Mouse (Mus musculus): ENCODE measurements around the gene Pde3a. TPM values are rescaled to one million over a fixed set of nuclear protein-coding genes. Genes with fewer than 3 reads are reported as not detected.

The Pde3a gene
- polyA plus RNA-seq, 1 experiment from 2014 or later: 1.0 TPM

GRCm38 (mm10) chr6:141367037-141367436, 118.0 kb downstream of the Pde3a start:
- WGBS (ENCODE audit: insufficient replicate concordance): 71% methylated on average over 5 of the region's 5 CpGs

GRCm38 (mm10) chr6:141372697-141373096, 123.6 kb downstream of the Pde3a start:
- H3K4me3 ChIP-seq (replicated peaks): no peak overlapping the region
- WGBS (ENCODE audit: insufficient replicate concordance): 46% methylated on average over 2 of the region's 2 CpGs
- H3K27me3 ChIP-seq: no peaks in the 10 kb centered on the region
- no peak overlapping the region for H3K27ac ChIP-seq (replicated peaks)
- no peak overlapping the region for H3K9ac ChIP-seq
- no peaks in the 10 kb centered on the region for H3K36me3 ChIP-seq (replicated peaks)
- H3K4me1 ChIP-seq (replicated peaks): no peaks in the 10 kb centered on the region
- H3K9me3 ChIP-seq (replicated peaks): no peaks in the 10 kb centered on the region
- no peak for ATAC-seq (ENCODE audit: insufficient read depth)
- no peak overlapping the region for H3K4me2 ChIP-seq

More at GRCm38 (mm10) chr6:141367037-141367436, 118.0 kb downstream of the Pde3a start:
- Histone ChIP-seq H3K27ac (replicated peaks) (no peak overlapping the region), H3K27me3 (no peaks in the 10 kb centered on the region), H3K4me3 (replicated peaks) (no peak overlapping the region), H3K36me3 (replicated peaks) (no peaks in the 10 kb centered on the region), H3K9ac (no peak overlapping the region), H3K4me2 (no peak overlapping the region), H3K4me1 (replicated peaks) (no peaks in the 10 kb centered on the region), H3K9me3 (replicated peaks) (no peaks in the 10 kb centered on the region)
- no peak for ATAC-seq (ENCODE audit: insufficient read depth)

- no peaks in the 10 kb centered on the region for H3K4me1 ChIP-seq (replicated peaks)
- H3K36me3 ChIP-seq (replicated peaks): no peaks in the 10 kb centered on the region
- no peak for ATAC-seq (ENCODE audit: insufficient read depth)
- no peak overlapping the region for H3K4me2 ChIP-seq
- H3K27ac ChIP-seq (replicated peaks): no peak overlapping the region
- no peaks in the 10 kb centered on the region for H3K27me3 ChIP-seq
- 42% methylated on average over 2 of the region's 2 CpGs for WGBS (ENCODE audit: insufficient replicate concordance)
- no peak overlapping the region for H3K9ac ChIP-seq
- no peaks in the 10 kb centered on the region for H3K9me3 ChIP-seq (replicated peaks)
- H3K4me3 ChIP-seq (replicated peaks): no peak overlapping the region
These were observed 125.5 kb downstream of the Pde3a start for GRCm38 (mm10) chr6:141374469-141375057.

- Histone ChIP-seq H3K4me1 (replicated peaks) (no peaks in the 10 kb centered on the region), H3K36me3 (replicated peaks) (no peaks in the 10 kb centered on the region), H3K4me3 (replicated peaks) (no peak overlapping the region), H3K9ac (no peak overlapping the region), H3K4me2 (no peak overlapping the region), H3K27ac (replicated peaks) (no peak overlapping the region), H3K27me3 (no peaks in the 10 kb centered on the region), H3K9me3 (replicated peaks) (no peaks in the 10 kb centered on the region)
- no peak for ATAC-seq (ENCODE audit: insufficient read depth)
- 45% methylated on average over 4 of the region's 4 CpGs for WGBS (ENCODE audit: insufficient replicate concordance)
These were observed 126.1 kb downstream of the Pde3a start for GRCm38 (mm10) chr6:141375155-141375554.

GRCm38 (mm10) chr6:141380927-141381326, 131.9 kb downstream of the Pde3a start:
- ATAC-seq (ENCODE audit: insufficient read depth): no peak
- H3K4me1 ChIP-seq (replicated peaks): no peaks in the 10 kb centered on the region
- H3K9me3 ChIP-seq (replicated peaks): no peaks in the 10 kb centered on the region
- no peaks in the 10 kb centered on the region for H3K36me3 ChIP-seq (replicated peaks)
- H3K9ac ChIP-seq: no peak overlapping the region
- H3K4me2 ChIP-seq: 0 out of 2 replicates have a peak overlapping the region, but pooled peaks have one; percentile 7
- no peaks in the 10 kb centered on the region for H3K27me3 ChIP-seq
- 61% methylated on average over 12 of the region's 12 CpGs for WGBS (ENCODE audit: insufficient replicate concordance)
- no peak overlapping the region for H3K27ac ChIP-seq (replicated peaks)
- no peak overlapping the region for H3K4me3 ChIP-seq (replicated peaks)

- Histone ChIP-seq H3K9ac (no peak overlapping the region), H3K27me3 (no peaks in the 10 kb centered on the region), H3K9me3 (replicated peaks) (no peaks in the 10 kb centered on the region), H3K27ac (replicated peaks) (no peak overlapping the region), H3K4me1 (replicated peaks) (no peaks in the 10 kb centered on the region), H3K4me2 (0 out of 2 replicates have a peak overlapping the region, but pooled peaks have one; percentile 7), H3K36me3 (replicated peaks) (no peaks in the 10 kb centered on the region), H3K4me3 (replicated peaks) (no peak overlapping the region)
- peak; percentile 54 for ATAC-seq (ENCODE audit: insufficient read depth)
- WGBS (ENCODE audit: insufficient replicate concordance): 57% methylated on average over 8 of the region's 8 CpGs
These were observed 132.4 kb downstream of the Pde3a start for GRCm38 (mm10) chr6:141381473-141381872.

GRCm38 (mm10) chr6:141381881-141382370, 132.9 kb downstream of the Pde3a start:
- Histone ChIP-seq H3K9me3 (replicated peaks) (no peaks in the 10 kb centered on the region), H3K36me3 (replicated peaks) (no peaks in the 10 kb centered on the region), H3K4me1 (replicated peaks) (no peaks in the 10 kb centered on the region), H3K4me3 (replicated peaks) (no peak overlapping the region), H3K27ac (replicated peaks) (no peak overlapping the region), H3K27me3 (no peaks in the 10 kb centered on the region), H3K9ac (no peak overlapping the region), H3K4me2 (no peak overlapping the region)
- no peak for ATAC-seq (ENCODE audit: insufficient read depth)
- 68% methylated on average over 4 of the region's 4 CpGs for WGBS (ENCODE audit: insufficient replicate concordance)

- Histone ChIP-seq H3K4me1 (replicated peaks) (no peaks in the 10 kb centered on the region), H3K36me3 (replicated peaks) (no peaks in the 10 kb centered on the region), H3K9ac (no peak overlapping the region), H3K4me2 (no peak overlapping the region), H3K4me3 (replicated peaks) (no peak overlapping the region), H3K27me3 (no peaks in the 10 kb centered on the region), H3K9me3 (replicated peaks) (no peaks in the 10 kb centered on the region), H3K27ac (replicated peaks) (no peak overlapping the region)
- WGBS (ENCODE audit: insufficient replicate concordance): 59% methylated on average over 5 of the region's 5 CpGs
- ATAC-seq (ENCODE audit: insufficient read depth): no peak
These were observed 139.0 kb downstream of the Pde3a start for GRCm38 (mm10) chr6:141388104-141388503.

GRCm38 (mm10) chr6:141395926-141396325, 146.9 kb downstream of the Pde3a start:
- H3K27ac ChIP-seq (replicated peaks): no peak overlapping the region

GRCm38 (mm10) chr6:141399411-141399810, 150.3 kb downstream of the Pde3a start:
- ATAC-seq (ENCODE audit: insufficient read depth): no peak
- no peak overlapping the region for H3K4me2 ChIP-seq

More at GRCm38 (mm10) chr6:141395926-141396325, 146.9 kb downstream of the Pde3a start:
- ATAC-seq (ENCODE audit: insufficient read depth): no peak
- Histone ChIP-seq H3K4me1 (replicated peaks) (no peaks in the 10 kb centered on the region), H3K9ac (no peak overlapping the region), H3K9me3 (replicated peaks) (no peaks in the 10 kb centered on the region), H3K4me3 (replicated peaks) (no peak overlapping the region), H3K27me3 (no peaks in the 10 kb centered on the region), H3K4me2 (no peak overlapping the region), H3K36me3 (replicated peaks) (no peaks in the 10 kb centered on the region)
- WGBS (ENCODE audit: insufficient replicate concordance): 62% methylated on average over 3 of the region's 3 CpGs

GRCm38 (mm10) chr6:141403943-141404342, 154.9 kb downstream of the Pde3a start:
- no peak overlapping the region for H3K9ac ChIP-seq
- no peak overlapping the region for H3K4me3 ChIP-seq (replicated peaks)
- no peaks in the 10 kb centered on the region for H3K9me3 ChIP-seq (replicated peaks)
- H3K27ac ChIP-seq (replicated peaks): no peak overlapping the region
- no peaks in the 10 kb centered on the region for H3K36me3 ChIP-seq (replicated peaks)
- no peak overlapping the region for H3K4me2 ChIP-seq
- no peaks in the 10 kb centered on the region for H3K27me3 ChIP-seq
- ATAC-seq (ENCODE audit: insufficient read depth): no peak
- WGBS (ENCODE audit: insufficient replicate concordance): 50% methylated on average over 2 of the region's 2 CpGs
- H3K4me1 ChIP-seq (replicated peaks): no peaks in the 10 kb centered on the region

More at GRCm38 (mm10) chr6:141399411-141399810, 150.3 kb downstream of the Pde3a start:
- no peaks in the 10 kb centered on the region for H3K36me3 ChIP-seq (replicated peaks)
- no peaks in the 10 kb centered on the region for H3K4me1 ChIP-seq (replicated peaks)
- H3K9ac ChIP-seq: no peak overlapping the region
- no peak overlapping the region for H3K4me3 ChIP-seq (replicated peaks)
- H3K9me3 ChIP-seq (replicated peaks): no peaks in the 10 kb centered on the region
- 54% methylated on average over 4 of the region's 4 CpGs for WGBS (ENCODE audit: insufficient replicate concordance)
- H3K27me3 ChIP-seq: no peaks in the 10 kb centered on the region
- H3K27ac ChIP-seq (replicated peaks): no peak overlapping the region

GRCm38 (mm10) chr6:141404649-141405048, 155.6 kb downstream of the Pde3a start:
- Histone ChIP-seq H3K4me3 (replicated peaks) (no peak overlapping the region), H3K36me3 (replicated peaks) (no peaks in the 10 kb centered on the region), H3K9me3 (replicated peaks) (no peaks in the 10 kb centered on the region), H3K27ac (replicated peaks) (no peak overlapping the region), H3K9ac (no peak overlapping the region), H3K4me2 (no peak overlapping the region), H3K4me1 (replicated peaks) (no peaks in the 10 kb centered on the region), H3K27me3 (no peaks in the 10 kb centered on the region)
- no peak for ATAC-seq (ENCODE audit: insufficient read depth)
- WGBS (ENCODE audit: insufficient replicate concordance): 61% methylated on average over 7 of the region's 7 CpGs
